Mouse (Mus musculus) 3T3-L1 (cell line): ENCODE measurements at regions not wholly inside any gene's neighbourhood (a gene's known extent, or its start where the extent isn't known, plus 50 kb on each side); places are given as distances from the start of the nearest gene placed in this dataset.

Source experiments
- DNase-seq: peaks from one replicate; pipeline ENCODE4 v3.0.0-alpha.2; 2015; ENCODE audit warnings: low read depth, low spot score

GRCm38 (mm10) chr10:17074402-17075027 lies 648.5 kb upstream of the Cited2 start:
- peak; percentile 70 for DNase-seq

GRCm38 (mm10) chr10:17075147-17075546 lies 647.9 kb upstream of the Cited2 start:
- DNase-seq = peak; percentile 76

DNA sequence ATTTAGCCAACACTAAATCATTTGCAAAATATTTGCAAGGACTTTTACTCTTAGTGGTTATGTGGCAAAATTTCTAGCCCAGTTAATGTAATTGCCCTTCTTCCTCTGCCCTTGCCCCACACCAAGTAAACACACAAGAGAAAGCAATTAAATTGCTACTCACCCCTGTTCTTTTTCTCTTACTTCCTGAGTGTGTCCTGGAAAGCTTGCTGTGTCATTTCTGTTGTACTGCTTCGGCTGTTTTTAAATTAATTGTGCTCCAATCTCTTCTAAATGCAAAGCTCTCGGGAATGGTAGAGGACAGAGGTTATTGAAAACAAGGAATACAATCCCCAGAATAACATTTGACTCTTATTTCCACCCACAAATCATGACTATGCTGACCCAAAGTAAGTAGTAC lies 647.4 kb upstream of the Cited2 start:
- DNase-seq = no peak

- DNase-seq = peak; percentile 23
These were observed 646.8 kb upstream of the Cited2 start for GRCm38 (mm10) chr10:17076186-17076585.

- DNase-seq = no peak
These were observed 645.4 kb upstream of the Cited2 start for GRCm38 (mm10) chr10:17077580-17077979.

- no peak for DNase-seq
These were observed 642.2 kb upstream of the Cited2 start for GRCm38 (mm10) chr10:17080818-17081217.

DNA sequence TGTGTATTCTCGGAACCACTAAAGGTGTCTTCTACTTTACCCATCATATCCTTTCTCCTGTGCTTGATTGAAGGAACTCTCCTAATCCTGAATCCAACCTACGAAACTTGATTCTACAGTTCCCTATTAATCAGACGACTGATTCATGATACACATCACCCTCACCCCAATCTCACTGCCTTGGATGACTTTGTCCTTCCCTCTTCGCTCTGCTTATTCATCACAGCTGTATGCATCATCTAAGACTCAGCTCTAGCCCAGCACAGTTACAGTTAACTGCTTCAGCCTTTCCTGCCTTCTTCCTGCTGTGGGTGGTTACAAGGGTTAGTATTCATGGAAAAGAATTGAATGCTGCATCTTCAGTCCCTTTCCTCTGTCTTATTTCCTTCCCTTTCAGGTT lies 640.1 kb upstream of the Cited2 start:
- peak; percentile 54 for DNase-seq

DNA sequence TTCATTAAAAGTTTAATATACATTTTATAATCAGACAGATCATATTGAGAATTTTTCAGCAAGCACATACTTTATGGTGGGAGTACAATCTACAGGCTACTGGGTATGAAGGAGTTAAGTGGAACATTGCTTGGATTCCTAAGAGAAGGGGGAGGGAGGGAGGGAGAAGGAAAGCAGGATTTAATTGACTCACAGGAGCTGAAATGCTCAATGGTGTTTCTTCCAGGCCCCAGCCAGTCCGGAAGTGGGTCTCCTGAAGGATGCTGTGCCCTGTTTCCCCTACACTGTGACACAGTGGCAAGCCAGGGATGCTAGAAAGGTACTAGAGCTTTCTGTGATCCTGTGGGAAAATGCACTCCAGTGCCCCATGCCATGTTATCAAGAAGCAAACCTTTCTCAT lies 621.0 kb upstream of the Cited2 start:
- DNase-seq = no peak

GRCm38 (mm10) chr10:17103416-17103815 lies 619.6 kb upstream of the Cited2 start:
- DNase-seq = peak; percentile 58

- DNase-seq = no peak
These were observed 616.2 kb upstream of the Cited2 start for GRCm38 (mm10) chr10:17106831-17107230.

GRCm38 (mm10) chr10:17111071-17111470 lies 611.9 kb upstream of the Cited2 start:
- DNase-seq = peak; percentile 82

GRCm38 (mm10) chr10:17114805-17115204 lies 608.2 kb upstream of the Cited2 start:
- DNase-seq = no peak

GRCm38 (mm10) chr10:17129391-17130163 lies 593.4 kb upstream of the Cited2 start:
- DNase-seq = peak; percentile 7

- no peak for DNase-seq
These were observed 592.4 kb upstream of the Cited2 start for GRCm38 (mm10) chr10:17130661-17131060.

- peak; percentile 33 for DNase-seq
These were observed 591.3 kb upstream of the Cited2 start for GRCm38 (mm10) chr10:17131763-17132162.

- DNase-seq = peak; percentile 91
These were observed 547.6 kb upstream of the Cited2 start for GRCm38 (mm10) chr10:17175385-17175784.

- no peak for DNase-seq
These were observed 546.0 kb upstream of the Cited2 start for GRCm38 (mm10) chr10:17177054-17177453.

- no peak for DNase-seq
These were observed 545.3 kb upstream of the Cited2 start for GRCm38 (mm10) chr10:17177503-17178278.

DNA sequence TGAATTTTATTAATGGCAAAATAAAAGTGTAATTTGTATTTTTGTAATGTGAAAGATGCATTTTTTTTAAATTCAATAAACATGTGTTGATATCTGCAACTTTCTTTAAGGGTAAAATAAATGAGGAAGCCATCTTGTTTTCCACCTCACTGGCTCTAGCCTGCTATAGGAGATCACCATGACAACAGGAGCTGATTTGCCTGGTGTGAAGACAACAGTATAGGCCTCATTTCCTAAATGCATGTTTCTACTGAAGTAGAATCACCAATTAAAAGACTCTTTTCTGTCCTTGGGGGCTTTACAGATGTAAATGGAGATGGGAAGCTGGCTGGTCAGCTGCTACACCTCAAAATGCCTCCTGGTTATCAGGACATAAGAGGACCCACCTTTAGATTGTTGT lies 544.4 kb upstream of the Cited2 start:
- no peak for DNase-seq

DNA sequence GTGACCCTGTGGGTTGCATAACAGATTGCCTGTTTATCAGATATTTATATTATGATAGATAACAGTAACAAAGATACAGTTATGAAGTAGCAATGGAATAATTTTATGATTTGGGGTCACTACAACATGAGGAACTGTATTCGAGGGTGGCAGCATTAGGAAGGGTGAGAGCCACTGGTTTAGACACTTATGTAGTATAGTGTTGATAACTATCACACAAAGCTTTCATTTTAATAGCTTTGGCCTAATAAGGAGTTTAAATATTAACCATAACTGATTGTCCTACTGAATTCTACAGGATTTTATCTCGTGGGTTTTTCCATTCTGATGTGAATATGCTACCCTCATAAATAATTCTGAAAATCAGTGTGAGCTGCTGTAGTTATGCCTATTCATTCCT lies 538.6 kb upstream of the Cited2 start:
- DNase-seq = no peak

DNA sequence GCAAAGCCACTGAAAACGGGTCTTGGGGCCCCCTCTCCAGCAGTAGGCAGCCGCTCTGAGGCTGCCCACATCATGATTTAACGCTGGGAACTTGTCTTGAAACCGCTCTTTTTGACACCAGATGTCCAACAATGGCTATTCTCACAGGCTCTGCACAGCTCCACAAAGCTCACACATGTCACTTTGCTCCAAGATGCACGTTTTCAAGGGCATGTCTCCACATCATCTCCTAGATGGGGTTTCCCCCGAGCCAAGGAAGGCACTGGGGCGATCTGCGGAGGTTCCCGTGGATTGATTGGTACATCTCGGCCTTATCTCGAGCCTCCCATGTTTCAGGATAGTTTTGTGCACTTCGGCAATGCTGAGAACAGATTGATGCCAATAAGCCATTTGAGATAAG lies 526.8 kb upstream of the Cited2 start:
- DNase-seq = no peak

DNA sequence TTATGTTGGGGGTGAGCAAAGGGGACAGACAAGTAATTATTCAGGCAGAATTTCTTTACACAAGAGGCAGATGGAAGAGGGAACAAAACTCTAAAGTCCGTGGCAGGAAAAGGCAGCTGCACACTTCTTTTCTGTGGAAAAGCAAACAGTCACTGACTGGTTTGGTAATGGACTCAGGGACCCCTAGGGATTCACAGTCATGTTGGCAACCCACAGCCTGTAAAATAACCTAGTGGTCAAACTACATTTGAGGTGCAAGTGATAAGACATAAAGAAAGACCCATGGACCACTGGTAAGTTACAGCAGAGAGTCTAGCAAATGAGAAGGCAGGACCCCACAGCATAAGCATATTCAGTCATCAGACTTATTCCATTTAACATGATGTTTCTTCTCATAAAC lies 526.4 kb upstream of the Cited2 start:
- no peak for DNase-seq
